Mouse (Mus musculus): ENCODE results near the gene Fam118a. TPM values are rescaled to one million over a fixed set of nuclear protein-coding genes. Genes with fewer than 3 reads are reported as not detected.
"Not testable (repeated sequence)": the region's sequence is repeated elsewhere in the genome, so short reads cannot be mapped to it uniquely, and the experiment has no call there.

The Fam118a gene
- 23.1 and 25.3 TPM in 2 replicates for polyA plus RNA-seq (2015; fragmentation: Nextera tagmentation; extraction: Ambion mirVana)

DNA sequence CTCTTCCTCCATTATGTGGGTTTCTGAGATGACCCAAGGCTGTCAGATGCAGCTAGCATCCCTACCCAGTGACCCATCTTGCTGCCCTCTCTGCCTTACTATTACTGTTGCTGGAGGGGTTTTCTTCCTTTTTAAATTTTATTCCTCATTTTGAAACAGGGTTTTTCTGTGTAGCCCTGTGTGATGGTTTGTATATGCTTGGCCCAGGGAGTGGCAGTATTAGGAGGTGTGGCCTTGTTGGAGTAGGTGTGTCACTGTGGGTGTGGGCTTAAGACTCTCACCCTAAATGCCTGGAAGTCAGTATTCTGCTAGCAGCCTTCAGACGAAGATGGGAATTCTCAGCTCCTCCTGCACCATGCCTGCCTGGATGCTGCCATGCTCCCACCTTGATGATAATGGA is at the start of gene Fam118a:
TSS of gene Fam118a (plus strand) at position 301 of the 400 bp plus-strand sequence.
- H3K4me3 ChIP-seq (ENCODE audit: low read depth, low read length); ATAC-seq; H3K4me2 ChIP-seq (replicated peaks; ENCODE audit: low read depth); H3K27me3 ChIP-seq (replicated peaks; ENCODE audit: control insufficient read depth, insufficient read depth, low read length); H3K36me3 ChIP-seq (ENCODE audit: control insufficient read depth, insufficient read depth); H3K9ac ChIP-seq (ENCODE audit: low read depth, low read length); H3K9me3 ChIP-seq (ENCODE audit: control insufficient read depth); H3K4me1 ChIP-seq (replicated peaks; ENCODE audit: control insufficient read depth, insufficient read depth, low read length): not testable (repeated sequence)
- 13% methylated on average over 1 of the region's 1 CpGs for WGBS
- peak within 1 kb of the TSS; percentile 66 for H3K27ac ChIP-seq (ENCODE audit: low read depth, low read length)

DNA sequence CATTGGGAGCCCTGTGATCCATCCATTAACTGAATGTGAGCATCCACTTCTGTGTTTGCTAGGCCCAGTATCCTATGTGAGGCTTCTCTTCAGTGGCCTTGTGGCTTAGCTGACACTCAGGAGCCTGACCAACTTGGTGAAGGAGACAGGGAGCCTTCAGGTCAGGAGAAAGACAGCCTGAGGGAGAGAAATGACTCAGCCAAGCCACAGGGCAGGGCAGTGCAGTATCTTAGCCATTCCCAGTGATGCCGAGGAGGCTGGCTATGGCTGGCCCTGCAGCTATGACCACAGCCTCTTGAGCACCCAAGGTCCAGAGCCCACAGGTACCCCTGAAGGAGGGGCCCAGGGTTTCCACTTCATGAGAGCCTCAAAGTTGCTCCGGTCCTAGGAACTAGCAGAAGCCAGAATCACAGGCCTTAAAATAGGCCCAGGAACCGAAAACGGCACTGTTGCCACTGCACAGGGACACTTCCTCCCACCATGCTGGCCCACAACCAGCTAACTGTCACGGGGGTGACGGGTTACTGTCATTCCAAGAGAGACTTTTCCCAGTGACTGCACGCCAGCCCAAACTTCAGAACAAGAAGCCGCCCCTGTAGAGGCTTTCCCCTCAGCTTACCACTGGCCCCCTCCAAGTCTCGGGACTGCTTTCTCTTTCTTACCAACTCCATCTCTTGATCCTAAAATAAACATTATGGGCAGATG is 47.0 kb upstream of the Fam118a start:
- Histone ChIP-seq H3K27ac (ENCODE audit: low read depth, low read length) (no peak overlapping the region), H3K4me2 (replicated peaks; ENCODE audit: low read depth) (no peak overlapping the region), H3K27me3 (replicated peaks; ENCODE audit: control insufficient read depth, insufficient read depth, low read length) (no peaks in the 10 kb centered on the region), H3K4me3 (ENCODE audit: low read depth, low read length) (no peak overlapping the region), H3K4me1 (replicated peaks; ENCODE audit: control insufficient read depth, insufficient read depth, low read length) (no peaks in the 10 kb centered on the region), H3K9ac (ENCODE audit: low read depth, low read length) (no peak overlapping the region), H3K9me3 (ENCODE audit: control insufficient read depth) (no peaks in the 10 kb centered on the region), H3K36me3 (ENCODE audit: control insufficient read depth, insufficient read depth) (0 out of 2 replicates have a peak, but pooled peaks cover 7% of the 10 kb centered on the region)
- WGBS: 74% methylated on average over 9 of the region's 9 CpGs
- no peak for TF ChIP-seq CTCF (IDR thresholded peaks at IDR 0.05; ENCODE audit: low read depth)
- no peak for ATAC-seq

DNA sequence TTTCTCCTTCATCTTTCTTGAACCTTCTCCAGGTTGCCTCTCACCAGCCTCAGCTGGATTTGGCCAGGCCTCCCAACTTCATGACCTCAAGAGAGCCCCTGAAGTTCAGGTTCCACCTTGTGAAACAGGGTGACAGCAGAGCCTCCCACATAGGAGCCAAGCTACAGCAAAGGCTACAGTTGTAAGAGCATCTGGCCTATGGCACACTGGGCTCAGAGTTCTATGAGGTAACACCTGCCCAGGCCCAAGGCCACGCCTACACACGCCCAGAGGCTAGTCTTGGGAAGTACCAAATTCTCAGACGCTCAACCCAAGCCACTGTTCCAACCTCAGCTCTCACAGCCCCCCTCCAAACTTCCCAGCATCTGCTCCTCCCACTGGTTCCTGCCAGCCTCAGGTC is 45.9 kb upstream of the Fam118a start:
- Histone ChIP-seq H3K4me1 (replicated peaks; ENCODE audit: control insufficient read depth, insufficient read depth, low read length) (no peaks in the 10 kb centered on the region), H3K36me3 (ENCODE audit: control insufficient read depth, insufficient read depth) (0 out of 2 replicates have a peak, but pooled peaks cover 7% of the 10 kb centered on the region), H3K4me3 (ENCODE audit: low read depth, low read length) (no peak overlapping the region), H3K27me3 (replicated peaks; ENCODE audit: control insufficient read depth, insufficient read depth, low read length) (no peaks in the 10 kb centered on the region), H3K9me3 (ENCODE audit: control insufficient read depth) (no peaks in the 10 kb centered on the region), H3K4me2 (replicated peaks; ENCODE audit: low read depth) (no peak overlapping the region), H3K27ac (ENCODE audit: low read depth, low read length) (no peak overlapping the region), H3K9ac (ENCODE audit: low read depth, low read length) (no peak overlapping the region)
- 64% methylated on average over 3 of the region's 3 CpGs for WGBS
- TF ChIP-seq CTCF (IDR thresholded peaks at IDR 0.05; ENCODE audit: low read depth): no peak
- ATAC-seq: no peak

DNA sequence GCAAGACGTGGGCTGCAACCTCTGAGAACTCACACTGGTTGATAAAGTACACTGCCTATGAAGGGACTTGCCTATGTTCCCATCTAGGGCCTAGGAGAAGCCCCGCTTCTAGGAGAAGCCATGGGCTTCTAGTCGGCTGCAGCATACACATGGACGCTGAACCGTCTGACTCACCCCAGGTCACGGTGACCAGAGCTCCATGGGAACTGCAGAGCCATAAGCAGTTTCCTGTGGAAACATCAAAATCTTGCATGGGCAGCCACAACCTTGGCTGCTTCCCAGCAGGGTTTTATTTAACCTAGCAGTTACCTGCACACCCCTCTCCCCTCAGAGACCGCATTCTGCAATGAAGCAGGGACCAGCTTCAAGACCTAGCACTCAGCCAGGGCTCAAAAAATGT is 45.0 kb upstream of the Fam118a start:
- no peak overlapping the region for H3K4me3 ChIP-seq (ENCODE audit: low read depth, low read length)
- 0 out of 2 replicates have a peak, but pooled peaks cover 7% of the 10 kb centered on the region for H3K36me3 ChIP-seq (ENCODE audit: control insufficient read depth, insufficient read depth)
- no peaks in the 10 kb centered on the region for H3K27me3 ChIP-seq (replicated peaks; ENCODE audit: control insufficient read depth, insufficient read depth, low read length)
- no peak for ATAC-seq
- no peaks in the 10 kb centered on the region for H3K9me3 ChIP-seq (ENCODE audit: control insufficient read depth)
- no peak overlapping the region for H3K4me2 ChIP-seq (replicated peaks; ENCODE audit: low read depth)
- no peak overlapping the region for H3K9ac ChIP-seq (ENCODE audit: low read depth, low read length)
- H3K27ac ChIP-seq (ENCODE audit: low read depth, low read length): no peak overlapping the region
- TF ChIP-seq CTCF (IDR thresholded peaks at IDR 0.05; ENCODE audit: low read depth): no peak
- 0 out of 2 replicates have a peak, but pooled peaks cover 3% of the 10 kb centered on the region for H3K4me1 ChIP-seq (replicated peaks; ENCODE audit: control insufficient read depth, insufficient read depth, low read length)
- 84% methylated on average over 7 of the region's 7 CpGs for WGBS

DNA sequence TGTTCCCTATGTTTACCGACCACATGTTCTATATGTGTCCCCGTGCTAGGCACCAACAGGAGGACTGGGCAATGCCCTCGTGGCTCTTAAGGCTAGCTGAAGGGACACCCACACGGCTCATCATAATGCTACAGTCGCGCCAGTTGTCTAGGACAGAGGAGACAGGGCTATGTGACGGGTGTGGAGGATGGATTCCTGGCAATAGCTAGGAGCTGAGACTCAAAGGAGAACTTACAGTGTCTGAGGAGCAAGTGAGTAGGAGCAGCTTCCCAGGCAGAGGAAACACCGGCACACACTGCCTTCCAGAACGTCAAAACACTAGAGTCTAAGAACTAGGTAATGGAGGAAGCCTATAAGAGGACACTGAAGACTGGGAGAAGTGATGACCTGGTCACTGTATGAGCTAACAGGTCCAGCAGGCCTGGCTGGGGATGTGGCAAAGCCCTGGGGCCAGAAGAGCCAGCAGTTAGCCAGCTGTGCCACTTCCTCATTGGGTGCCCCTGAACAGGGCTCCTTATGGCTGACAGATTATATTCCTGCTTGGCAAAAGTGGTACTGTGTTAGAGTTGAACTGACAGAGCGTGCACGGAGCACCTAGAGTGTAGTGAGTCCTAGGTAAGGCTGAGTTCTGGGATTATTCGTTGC is 43.1 kb upstream of the Fam118a start:
- 0 out of 2 replicates have a peak, but pooled peaks cover 3% of the 10 kb centered on the region for H3K4me1 ChIP-seq (replicated peaks; ENCODE audit: control insufficient read depth, insufficient read depth, low read length)
- no peak overlapping the region for H3K4me2 ChIP-seq (replicated peaks; ENCODE audit: low read depth)
- no peak overlapping the region for H3K4me3 ChIP-seq (ENCODE audit: low read depth, low read length)
- ATAC-seq: no peak
- no peaks in the 10 kb centered on the region for H3K27me3 ChIP-seq (replicated peaks; ENCODE audit: control insufficient read depth, insufficient read depth, low read length)
- 0 out of 2 replicates have a peak, but pooled peaks cover 7% of the 10 kb centered on the region for H3K36me3 ChIP-seq (ENCODE audit: control insufficient read depth, insufficient read depth)
- no peak overlapping the region for H3K27ac ChIP-seq (ENCODE audit: low read depth, low read length)
- 88% methylated on average over 12 of the region's 12 CpGs for WGBS
- TF ChIP-seq CTCF (IDR thresholded peaks at IDR 0.05; ENCODE audit: low read depth): no peak
- H3K9ac ChIP-seq (ENCODE audit: low read depth, low read length): no peak overlapping the region
- H3K9me3 ChIP-seq (ENCODE audit: control insufficient read depth): no peaks in the 10 kb centered on the region

DNA sequence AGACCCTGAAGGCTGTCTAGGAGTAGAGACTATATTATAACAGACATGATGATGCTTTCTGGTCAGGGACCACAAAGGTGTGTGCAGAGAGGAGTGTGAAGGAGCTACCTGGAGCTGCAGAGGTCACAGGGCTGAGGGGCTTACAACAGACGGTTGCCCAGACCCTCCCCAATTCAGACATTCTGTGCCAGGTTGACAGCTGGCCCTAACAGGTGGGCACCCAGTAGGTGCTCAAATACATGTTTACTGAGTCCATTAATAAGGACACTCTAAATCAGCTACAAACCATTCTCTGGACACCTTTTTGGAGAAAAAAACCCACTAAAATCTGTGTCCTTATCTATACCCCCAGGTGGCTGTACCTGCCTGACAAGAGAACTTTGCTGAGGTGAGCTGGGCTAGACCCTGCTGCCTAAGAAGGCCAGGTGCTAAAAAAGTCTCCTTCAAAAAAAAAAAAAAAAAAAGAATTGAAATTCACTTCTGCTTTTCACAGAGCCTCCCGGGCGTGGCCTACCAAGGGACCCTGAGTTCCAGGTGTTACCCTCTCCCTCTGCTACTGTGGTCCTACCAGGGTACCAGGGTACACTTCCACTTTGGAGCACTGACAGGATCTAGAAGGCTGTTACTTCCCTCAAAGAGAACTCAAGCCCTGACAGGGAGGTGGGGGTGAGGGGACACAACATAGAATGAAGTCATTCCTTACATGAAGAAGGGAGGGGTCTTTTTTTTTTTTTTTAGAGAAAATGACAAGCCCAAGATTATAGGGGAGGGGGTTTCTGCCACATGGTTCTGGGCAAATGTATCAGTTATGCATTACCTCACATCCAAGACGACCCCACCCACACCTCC is 42.4 kb upstream of the Fam118a start:
- 0 out of 2 replicates have a peak overlapping the region, but pooled peaks have one; percentile 90 for H3K27ac ChIP-seq (ENCODE audit: low read depth, low read length)
- peak overlapping the region; percentile 85 for H3K4me2 ChIP-seq (replicated peaks; ENCODE audit: low read depth)
- H3K9me3 ChIP-seq (ENCODE audit: control insufficient read depth): no peaks in the 10 kb centered on the region
- no peak for TF ChIP-seq CTCF (IDR thresholded peaks at IDR 0.05; ENCODE audit: low read depth)
- peak overlapping the region; percentile 78 for H3K4me3 ChIP-seq (ENCODE audit: low read depth, low read length)
- no peak for ATAC-seq
- WGBS: 61% methylated on average over 4 of the region's 4 CpGs
- peak overlapping the region; percentile 83 for H3K9ac ChIP-seq (ENCODE audit: low read depth, low read length)
- H3K27me3 ChIP-seq (replicated peaks; ENCODE audit: control insufficient read depth, insufficient read depth, low read length): no peaks in the 10 kb centered on the region
- 0 out of 2 replicates have a peak, but pooled peaks cover 7% of the 10 kb centered on the region for H3K36me3 ChIP-seq (ENCODE audit: control insufficient read depth, insufficient read depth)
- H3K4me1 ChIP-seq (replicated peaks; ENCODE audit: control insufficient read depth, insufficient read depth, low read length): 0 out of 2 replicates have a peak, but pooled peaks cover 3% of the 10 kb centered on the region
